Mouse (Mus musculus): Measurements from ENCODE around the gene Slfn4.
A peak's percentile ranks its signal among the peaks of the same experiment; 100 is the strongest.
"Not testable (repeated sequence)": the region's sequence is repeated elsewhere in the genome, so short reads cannot be mapped to it uniquely, and the experiment has no call there.

Slfn4 gene

DNA sequence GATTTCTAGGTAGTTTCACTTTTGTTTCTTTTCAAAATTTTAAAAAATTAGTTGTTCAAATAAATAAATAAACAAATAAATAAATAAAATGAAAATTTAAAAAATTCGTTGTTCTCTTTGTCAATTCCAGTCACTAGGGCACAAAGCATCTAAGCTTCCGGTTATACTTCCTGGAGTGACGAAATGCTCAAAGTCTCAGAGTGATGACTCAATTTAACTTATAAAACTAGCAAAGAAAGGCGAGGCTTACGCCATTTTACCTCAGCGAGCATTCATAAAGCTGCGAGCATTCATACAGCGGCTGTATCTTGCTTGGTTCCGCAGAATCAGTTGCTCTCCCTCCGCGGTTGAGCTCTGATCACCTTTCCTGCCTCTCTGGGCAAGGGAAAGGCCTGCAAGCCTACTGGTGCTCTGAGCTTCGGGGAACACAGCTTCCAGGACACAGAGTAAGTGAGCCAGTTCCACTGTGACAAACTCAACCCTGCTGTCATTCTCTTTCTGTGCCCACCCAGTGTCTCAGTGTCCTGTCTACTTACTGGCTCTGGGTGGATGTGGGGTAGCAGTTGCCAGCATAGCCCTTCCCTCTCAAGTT, at the start of gene Slfn4:
Slfn4 (plus strand) TSS at position 239 of the 592 bp plus-strand sequence.
- DNase-seq (ENCODE audit: low read depth, low spot score) = no peak

DNA sequence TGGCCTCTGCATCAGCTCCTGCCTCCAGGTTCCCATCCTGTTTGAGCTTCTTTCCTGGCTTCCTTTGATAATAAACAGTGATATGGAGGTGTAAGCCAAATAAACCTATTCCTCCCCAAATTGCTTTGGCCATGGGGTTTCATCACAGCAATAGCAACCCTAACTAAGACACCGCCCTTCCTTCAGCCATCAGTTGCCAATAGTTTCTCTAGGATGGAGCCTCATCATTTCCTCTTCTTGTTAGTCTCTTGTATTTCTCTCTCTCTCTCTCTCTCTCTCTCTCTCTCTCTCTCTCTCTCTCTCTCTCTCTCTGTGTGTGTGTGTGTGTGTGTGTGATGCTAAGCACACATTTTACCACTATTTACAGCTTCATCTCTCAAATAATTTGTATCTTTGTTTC, 49.4 kb upstream of the Slfn4 start:
- not testable (repeated sequence) for DNase-seq (ENCODE audit: low read depth, low spot score)

DNA sequence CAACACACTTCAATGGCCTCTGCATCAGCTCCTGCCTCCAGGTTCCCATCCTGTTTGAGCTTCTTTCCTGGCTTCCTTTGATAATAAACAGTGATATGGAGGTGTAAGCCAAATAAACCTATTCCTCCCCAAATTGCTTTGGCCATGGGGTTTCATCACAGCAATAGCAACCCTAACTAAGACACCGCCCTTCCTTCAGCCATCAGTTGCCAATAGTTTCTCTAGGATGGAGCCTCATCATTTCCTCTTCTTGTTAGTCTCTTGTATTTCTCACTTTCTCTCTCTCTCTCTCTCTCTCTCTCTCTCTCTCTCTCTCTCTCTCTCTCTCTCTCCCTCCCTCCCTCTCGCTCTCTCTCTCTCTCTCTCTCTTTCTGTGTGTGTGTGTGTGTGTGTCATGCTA, 37.7 kb upstream of the Slfn4 start:
- not testable (repeated sequence) for DNase-seq (ENCODE audit: low read depth, low spot score)

DNA sequence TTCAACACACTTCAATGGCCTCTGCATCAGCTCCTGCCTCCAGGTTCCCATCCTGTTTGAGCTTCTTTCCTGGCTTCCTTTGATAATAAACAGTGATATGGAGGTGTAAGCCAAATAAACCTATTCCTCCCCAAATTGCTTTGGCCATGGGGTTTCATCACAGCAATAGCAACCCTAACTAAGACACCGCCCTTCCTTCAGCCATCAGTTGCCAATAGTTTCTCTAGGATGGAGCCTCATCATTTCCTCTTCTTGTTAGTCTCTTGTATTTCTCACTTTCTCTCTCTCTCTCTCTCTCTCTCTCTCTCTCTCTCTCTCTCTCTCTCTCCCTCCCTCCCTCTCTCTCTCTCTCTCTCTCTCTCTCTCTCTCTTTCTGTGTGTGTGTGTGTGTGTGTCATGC, 26.0 kb upstream of the Slfn4 start:
- DNase-seq (ENCODE audit: low read depth, low spot score) = not testable (repeated sequence)

DNA sequence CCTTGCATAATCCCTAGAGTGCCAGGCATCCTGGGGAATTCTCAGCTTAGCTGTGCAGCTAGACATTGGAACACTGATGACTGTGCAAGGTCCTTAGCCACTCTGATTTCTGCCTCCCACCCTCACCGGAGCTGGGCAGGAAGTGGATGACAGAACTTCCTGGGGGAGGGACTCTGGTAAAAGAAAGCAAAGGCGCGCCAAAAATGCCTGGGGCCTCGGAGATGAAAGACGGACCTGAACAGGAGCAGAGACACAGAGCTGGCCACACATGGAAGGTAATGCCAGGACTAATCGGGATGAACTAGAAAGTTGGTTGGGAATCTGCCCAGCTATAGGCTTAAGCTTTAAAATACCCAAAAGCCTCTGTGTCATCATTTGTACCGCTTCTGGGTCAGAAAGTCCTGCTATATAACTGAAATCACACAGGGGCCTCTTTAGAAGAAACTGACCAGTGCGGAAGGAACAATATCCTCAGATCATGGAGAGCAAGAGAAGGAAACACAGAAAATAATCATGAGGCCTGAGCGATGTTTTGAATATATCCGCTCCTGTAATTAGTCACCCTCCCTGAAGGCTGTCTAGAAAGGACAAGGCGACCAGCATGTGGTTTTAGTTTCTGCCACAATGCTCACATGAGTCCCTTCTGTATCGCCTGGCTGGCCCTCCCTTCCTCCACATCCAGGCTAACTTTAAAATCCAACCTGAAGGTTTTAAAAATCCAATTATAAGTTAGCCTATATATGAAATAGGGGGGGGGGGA, 16.3 kb downstream of the Slfn4 start, which contains the start of gene Slfn3:
Slfn3 (plus strand) TSS at position 197 of the 760 bp plus-strand sequence.
- no peak for DNase-seq (ENCODE audit: low read depth, low spot score)

DNA sequence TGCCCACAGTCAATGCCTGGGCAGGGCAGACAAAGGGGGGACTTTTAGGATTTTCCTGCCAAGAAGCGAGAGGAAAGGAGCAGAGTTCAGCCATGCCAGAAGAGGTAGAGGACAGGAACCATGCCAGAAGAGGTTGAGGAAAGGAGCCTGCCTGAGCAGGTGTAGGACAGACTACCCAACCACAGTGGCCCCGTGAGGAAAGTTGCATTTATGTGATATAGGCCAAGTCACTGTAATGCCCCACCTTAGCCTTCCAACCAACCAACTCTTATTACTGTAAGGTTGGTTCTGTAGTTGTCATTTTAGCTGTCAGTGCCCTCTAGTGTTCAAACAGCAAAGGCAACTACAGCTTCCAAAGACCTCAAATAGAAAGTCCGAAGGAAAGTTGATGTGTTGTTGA, 17.0 kb downstream of the Slfn4 start:
- DNase-seq (ENCODE audit: low read depth, low spot score) = peak; percentile 16

DNA sequence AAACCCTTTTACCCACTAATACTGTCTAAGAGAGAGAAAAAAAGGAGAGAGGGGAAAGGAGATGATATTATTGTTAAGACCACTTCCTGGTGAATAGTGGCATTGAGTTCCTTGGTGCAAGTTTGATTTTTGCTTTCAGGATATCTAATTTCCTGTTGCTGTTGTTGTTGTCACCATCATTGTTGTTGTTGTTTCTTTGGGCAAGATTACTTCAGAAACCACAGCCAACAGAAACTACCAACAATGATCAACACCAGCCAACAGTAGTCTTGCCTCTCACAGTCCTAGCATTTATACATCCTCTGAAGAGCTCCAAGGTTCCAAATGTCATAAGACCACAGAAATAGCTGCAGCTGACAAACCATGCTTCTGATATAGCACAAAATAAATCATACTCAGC, 30.0 kb downstream of the Slfn4 start:
- DNase-seq (ENCODE audit: low read depth, low spot score) = no peak

DNA sequence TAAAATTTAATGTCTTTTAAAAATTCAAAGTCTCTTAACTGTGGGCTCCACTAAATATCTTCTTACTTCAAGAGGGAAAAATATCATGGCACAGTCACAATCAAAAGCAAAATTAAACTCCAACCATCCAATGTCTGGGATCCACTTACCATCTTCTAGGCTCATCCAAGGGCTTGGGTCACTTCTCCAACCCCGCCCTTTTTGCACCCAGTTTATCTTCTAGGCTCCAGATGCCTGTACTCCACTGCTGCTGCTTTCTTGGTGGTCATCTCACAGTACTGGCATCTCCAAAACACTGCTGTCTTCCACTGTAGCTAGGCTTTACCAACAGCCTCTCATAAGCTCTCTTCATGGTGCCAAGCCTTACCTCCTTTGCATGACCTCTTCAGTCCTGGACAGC, 41.1 kb downstream of the Slfn4 start:
- no peak for DNase-seq (ENCODE audit: low read depth, low spot score)

DNA sequence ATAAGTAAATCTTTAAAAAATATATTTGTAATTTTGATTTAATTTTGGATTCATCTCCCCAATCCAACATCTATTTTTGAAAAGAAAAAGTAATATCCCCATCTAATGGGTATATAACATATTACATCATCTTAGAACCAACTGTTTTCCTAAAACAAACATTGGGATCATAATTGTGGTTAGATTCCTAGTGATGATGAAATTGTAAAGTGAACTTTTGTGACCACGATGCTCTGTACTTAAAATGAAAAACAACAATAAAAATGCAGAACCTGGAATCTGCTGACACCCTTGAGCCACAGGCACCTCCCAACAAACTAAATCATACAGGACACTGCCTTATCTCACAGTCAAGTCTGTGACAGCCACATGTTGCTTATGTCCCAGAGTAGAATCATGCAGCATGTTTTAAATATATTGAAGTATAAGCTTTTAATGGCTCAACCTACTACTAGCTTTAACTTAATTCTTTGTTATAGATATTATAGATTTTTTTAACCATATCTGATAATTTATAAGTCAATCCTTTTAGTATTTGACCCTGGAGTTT, 46.4 kb downstream of the Slfn4 start:
- no peak for DNase-seq (ENCODE audit: low read depth, low spot score)

DNA sequence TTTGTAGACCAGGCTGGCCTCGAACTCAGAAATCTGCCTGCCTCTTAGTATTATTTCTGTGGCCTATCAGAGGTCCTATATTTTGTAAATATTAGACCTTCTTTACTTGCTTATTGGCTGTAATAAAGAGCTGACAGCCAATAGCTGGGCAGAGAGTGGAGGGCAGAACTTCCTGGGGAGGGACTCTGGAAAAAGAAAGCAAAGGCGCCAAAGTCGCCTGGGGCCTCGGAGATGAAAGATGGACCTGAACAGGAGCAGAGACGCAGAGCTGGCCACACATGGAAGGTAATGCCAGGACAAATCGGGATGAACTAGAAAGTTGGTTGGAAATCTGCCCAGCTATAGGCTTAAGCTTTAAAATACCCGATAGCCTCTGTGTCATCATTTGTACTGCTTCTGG, 48.4 kb downstream of the Slfn4 start:
- no peak for DNase-seq (ENCODE audit: low read depth, low spot score)

DNA sequence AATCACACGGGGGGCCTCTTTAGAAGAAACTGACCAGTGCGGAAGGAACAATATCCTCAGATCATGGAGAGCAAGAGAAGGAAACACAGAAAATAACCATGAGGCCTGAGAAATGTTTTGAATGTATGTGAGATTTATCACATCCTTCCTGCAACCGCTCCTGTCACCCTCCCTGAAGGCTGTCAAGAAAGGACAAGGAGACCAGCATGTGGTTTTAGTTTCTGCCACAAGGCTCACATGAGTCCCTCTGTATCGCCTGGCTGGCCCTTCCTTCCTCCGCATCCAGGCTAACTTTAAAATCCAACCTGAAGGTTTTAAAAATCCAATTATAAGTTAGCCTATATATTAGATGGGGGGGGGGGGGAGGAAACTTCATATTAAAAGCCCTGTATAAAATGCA, 48.8 kb downstream of the Slfn4 start:
- DNase-seq (ENCODE audit: low read depth, low spot score) = not testable (repeated sequence)

DNA sequence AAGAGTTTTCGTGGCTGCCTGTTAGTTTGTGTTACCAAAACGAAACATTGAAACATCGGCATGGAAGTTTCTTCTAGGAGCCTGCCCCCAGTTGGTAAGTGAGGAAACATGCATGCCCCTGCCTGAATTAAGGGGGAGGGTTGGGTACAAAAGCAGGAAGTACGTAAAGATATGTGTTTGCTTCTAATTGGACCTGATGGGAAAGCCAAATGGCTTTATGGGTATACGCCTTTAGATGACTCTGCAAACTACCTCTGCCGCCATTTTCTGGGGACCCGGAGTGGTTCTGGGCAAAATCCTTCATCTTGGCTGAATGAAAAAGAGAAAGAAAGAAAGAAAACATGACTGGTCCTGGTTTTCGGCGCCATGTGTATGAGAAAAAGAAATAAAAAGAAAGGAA, 49.2 kb downstream of the Slfn4 start:
- DNase-seq (ENCODE audit: low read depth, low spot score) = no peak

DNA sequence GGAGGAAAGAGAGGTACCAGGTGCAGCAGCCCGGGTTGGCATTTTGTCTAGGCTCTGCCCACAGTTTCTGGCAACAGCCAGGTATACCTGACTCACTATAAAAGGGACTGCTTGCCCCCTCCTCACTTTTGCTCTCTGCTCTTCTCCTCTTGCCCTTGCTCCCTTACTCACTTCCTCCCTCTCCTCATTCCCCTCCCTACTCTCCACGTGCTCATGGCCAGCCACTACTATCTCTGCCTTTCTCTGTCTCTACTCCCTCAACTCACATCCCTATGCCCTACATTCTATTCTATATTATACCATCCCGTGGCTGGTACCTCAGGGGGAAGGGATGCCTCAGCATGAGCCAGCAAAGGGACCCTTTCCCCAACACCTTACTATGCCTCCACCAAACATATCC, 49.8 kb downstream of the Slfn4 start:
- no peak for DNase-seq (ENCODE audit: low read depth, low spot score)

DNA sequence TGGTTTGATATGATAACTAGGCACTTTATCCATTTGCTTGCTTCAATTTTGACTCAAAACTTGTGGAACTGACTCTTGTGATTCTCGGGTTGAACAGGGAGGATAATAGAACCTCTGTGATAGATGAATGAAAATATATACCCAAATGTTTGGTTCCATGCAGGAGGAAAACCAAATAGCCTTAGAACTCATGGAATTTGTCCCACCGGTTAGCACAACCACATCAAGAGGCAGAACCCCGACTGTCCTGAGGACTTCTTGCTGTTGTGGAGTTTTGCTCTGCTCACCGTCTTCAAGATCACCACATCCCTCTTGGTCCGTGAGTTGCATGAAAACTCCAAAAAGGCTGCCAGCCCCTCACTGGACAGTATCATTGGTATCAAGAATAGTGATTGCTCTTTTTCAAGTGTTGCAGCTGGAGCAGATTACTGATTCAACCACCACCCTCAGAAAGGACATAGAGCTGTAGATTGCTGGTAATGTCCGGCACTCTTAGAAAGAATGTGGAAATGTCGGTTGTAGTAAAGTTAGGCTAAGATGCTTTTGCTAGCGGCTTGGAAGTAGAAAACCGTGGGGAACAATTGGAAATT, 50.5 kb downstream of the Slfn4 start:
- no peak for DNase-seq (ENCODE audit: low read depth, low spot score)

DNA sequence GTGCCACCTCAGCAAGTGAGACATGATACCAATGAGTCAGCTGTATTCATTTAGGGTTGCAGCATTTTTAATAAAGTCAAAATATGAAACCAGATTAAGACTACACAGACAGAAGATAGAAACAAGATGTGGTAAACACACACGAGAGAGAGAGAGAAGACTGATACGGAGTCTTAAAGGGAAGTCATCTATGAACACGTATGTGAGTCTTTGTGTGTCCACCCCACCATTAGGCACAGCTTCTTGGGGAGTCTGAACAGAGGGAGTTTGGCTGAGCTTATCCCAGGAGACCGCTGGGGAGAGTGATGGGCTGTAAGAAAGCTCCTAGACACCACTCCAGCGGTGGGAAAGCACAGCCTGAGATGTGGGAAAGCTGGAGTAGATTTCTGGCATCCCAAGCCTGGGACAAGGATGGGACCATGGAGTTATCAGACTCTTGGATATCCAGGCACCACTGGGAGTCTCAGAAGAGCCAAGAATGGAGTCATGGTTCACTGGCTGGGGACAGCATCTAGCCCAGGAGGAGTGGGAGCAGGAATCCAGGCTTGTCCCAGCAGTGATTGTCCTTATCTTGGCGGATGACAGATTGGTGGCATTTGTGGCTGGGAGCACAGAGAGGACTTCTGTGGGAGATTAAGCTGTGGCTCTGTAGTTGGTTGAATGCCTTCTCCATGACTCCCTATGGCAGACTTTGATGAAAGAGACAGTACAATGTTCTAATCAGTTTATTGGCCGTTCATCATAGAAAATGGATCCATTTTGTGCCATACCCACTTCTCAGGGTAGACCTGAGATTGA, 53.1 kb downstream of the Slfn4 start:
- no peak for DNase-seq (ENCODE audit: low read depth, low spot score)

DNA sequence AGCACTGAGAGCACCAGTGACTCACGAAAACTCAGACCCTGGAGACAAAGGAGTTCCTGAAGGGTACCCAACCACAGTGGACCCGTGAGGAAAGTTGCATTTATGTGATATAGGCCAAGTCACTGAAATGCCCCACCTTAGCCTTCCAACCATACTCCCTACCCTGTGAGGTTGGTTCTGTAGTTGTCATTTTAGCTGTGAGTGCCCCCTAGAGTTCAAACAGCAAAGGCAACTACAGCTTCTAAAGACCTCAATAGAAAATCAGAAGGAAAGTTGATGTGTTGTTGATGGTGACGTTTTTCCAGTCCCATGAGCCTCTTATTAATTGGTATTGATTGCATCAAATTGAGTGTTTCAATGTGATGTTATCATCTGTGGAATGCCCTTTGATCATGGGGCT, 56.0 kb downstream of the Slfn4 start:
- no peak for DNase-seq (ENCODE audit: low read depth, low spot score)

DNA sequence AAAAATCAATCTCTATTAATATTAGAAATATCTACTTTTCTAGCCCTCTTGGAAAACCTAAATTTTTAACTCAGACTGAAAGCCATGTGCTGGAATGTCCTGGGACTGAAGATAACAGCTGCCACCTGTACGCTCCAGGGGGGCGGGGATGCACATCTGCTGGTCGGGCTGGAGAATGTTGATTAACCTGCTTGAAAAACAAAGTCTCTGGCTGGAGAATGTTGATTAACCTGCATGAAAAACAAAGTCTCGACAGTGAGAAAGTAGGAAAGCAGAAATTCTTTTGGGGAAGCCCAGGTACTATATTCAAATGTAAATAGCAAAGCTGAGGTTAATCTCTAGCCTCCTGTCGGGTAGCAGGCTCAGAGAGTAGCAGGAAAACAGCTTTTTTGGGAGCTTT, 58.6 kb downstream of the Slfn4 start:
- DNase-seq (ENCODE audit: low read depth, low spot score) = peak; percentile 9

DNA sequence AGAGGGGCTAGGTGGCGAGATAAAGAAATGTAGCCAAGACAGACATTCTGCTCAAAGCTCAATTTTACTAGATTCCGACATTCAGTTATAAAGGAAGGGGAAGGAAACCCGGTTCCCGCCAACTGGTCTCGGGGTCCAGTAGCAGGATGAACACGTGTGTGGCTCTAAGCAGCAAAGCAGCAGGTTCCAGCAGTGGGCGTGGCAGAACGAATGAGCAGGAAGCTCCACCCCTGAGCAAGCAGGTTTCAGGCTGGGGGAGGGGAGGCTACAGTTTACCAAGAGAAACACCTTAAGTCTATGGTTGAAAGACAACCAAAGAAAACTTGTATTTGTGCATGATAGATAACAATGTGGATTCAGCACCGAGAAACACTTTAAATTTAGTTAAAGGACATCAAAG, 62.4 kb downstream of the Slfn4 start:
- not testable (repeated sequence) for DNase-seq (ENCODE audit: low read depth, low spot score)

DNA sequence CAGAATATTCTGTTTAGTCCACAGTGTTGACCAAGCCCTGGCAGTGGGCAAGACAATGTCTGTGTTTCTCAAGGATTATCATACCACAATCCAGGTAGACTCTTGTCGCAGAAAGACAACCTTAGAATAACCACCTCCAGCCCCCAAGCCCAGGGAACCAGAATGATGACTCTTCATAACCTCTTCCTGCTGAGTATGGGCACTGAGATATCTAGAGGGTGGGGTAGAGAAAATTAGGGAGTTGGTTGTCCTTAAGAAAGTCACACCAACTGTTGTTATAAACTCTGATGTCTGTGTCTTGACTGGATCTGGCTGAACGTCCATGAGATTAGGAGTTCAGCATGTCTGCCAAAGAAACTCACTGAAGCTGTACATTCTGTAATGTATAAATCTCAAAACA, 63.4 kb downstream of the Slfn4 start:
- no peak for DNase-seq (ENCODE audit: low read depth, low spot score)

DNA sequence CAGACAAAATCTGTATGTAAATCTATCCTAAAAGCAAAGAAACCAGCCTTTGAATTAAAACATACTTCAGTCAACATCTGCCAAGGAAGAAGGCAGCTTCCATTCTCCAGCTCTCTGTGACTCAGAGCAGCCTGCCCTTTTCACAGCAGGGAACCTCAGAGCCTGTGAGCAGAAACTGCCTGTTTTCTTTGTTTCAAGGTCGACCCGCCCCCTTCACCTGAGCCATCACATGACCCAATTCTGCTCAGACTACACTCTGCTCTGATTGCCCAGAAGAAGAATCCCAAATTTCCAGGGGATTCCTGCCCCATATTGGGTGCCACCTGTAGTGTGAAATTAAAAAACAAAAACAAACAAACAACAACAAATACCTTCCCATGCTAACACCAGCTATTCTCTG, 64.8 kb downstream of the Slfn4 start:
- no peak for DNase-seq (ENCODE audit: low read depth, low spot score)
